Mouse (Mus musculus) A20 (cell line): Measurements from ENCODE around the gene Mob3b.

Source experiments
- DNase-seq: peaks from one replicate; pipeline ENCODE4 v3.0.0-alpha.2; 2011; ENCODE audit warnings: low read depth, low spot score

The Mob3b gene

DNA sequence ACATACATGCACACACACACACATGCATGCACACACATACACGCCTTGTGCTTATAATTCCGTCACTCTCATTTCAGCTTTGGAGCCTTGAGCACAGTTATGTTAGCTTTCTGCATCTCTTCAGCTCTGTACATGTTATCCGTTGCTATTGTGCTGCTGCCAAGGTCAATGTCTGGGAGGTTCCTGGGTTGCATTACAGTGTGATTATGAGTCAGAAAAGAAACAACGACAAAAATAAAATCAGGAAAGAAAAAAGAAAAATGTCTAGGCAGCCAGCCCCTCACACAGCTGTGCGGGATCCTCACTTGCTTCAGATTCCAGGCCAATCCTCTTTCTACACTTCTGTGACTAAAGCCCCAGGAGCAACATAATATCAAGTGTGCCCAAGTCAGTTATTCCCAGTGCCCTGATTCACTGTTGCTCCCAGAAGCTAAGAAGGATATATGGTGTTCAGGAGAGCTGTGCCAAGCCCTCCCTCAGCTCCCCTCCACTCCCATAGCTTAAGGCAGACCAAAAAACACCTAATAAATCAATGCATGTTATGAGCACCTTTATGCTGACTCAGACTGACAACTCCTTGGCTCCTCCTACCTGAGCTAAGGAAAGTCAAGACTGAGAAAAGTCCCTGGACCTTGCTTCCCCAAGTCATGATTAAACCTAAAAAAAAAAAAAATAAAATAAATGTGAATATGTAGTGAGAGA lies 152.1 kb downstream of the Mob3b start:
- no peak for DNase-seq

DNA sequence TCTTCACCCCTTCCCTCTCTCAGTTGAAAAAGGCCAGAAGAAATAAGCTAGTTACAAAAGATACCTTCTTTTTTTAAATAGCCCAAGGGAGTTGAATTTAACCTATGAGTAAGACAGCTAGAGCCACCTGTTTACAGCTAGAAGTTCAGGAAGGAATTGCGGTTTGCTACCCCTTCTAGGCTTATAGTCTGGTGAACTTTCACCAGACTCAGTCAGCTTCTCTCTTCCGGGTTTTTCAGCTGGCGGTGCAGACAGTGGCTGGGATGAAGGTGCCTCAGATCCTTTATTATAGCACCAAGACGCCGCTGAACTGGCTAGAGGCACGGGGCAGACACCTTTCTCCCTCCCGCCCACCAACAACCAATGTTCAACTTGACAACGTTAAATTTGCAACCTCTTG lies 152.8 kb downstream of the Mob3b start:
- no peak for DNase-seq

DNA sequence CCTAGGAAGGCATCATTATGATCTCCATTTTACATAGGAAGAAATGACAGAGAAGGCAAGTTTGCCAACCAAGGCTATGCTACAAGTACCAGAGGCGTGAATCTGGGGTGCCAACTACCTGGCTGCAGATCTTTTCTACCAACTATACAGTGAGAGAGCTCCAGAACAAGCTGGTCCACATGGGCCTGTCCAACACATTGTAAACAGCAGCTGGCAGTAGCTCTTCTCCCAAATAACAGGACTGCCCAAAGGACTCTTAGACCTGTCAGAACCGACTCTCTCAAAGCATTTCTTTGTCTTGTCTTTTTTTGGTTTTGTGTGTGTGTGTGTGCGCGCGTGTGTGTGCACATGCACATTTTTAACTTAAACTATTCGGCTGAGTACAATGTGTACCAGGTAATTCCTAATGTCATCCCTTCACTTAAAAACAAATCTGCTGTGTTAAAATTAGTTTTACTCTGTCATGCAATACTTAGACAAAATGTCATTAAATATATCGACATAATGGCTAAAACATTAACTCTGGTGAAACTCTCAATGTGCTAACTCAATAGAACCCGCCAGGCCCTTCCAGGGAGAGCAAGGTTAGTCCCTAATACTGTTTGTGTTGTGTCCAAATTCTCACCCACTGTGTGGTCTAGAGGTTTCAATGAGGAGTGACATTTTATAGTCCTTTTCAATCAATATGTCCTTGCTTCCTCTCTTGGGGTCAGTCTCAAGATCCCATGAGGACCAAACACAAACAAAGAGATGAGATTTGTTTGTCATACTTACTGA lies 153.5 kb downstream of the Mob3b start:
- DNase-seq: no peak

DNA sequence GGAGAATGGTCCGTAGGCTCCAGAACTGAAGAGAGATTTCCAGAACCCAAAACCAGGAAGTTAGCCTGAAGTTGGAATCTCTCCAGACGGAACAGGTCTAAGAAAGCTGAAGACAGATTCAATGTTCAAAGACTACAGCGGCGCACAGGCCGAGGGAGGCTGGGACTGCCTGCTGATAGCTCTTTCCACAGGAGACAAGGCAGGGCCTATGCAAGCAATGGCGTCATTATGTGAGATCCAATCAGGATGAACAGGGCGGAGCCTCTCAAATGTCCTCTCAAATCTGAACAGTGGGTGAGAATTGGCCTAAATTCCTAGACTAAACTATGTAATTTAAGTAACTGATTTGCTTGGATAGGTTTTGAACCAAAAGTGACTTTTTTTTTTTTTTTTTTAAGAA lies 160.7 kb downstream of the Mob3b start:
- DNase-seq: no peak

- no peak for DNase-seq
Observed at GRCm38 (mm10) chr4:34993639-34993975, 163.7 kb downstream of the Mob3b start.

GRCm38 (mm10) chr4:34992866-34993638 lies 164.2 kb downstream of the Mob3b start:
- no peak for DNase-seq

- DNase-seq: no peak
Observed at GRCm38 (mm10) chr4:34991891-34992865, 165.1 kb downstream of the Mob3b start.

DNA sequence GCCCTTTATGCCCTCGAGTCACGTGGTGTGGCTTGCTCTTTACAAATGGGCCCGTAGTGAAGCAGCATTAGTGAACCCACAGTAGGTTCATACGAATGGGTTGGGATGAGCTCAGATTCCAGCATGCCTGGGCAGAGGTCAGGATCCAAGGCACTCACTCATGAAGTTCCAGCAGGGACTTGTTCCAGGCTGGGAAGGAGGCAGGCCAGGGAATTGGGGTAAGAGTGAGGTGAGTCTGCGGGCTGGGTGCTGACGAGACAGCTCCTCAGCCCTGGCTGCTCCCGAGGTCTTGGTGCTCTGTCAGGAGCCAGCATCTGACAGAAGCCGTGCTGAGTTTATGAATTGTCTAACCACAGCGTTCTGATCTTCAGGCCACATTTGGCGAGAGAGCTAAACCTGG lies 166.2 kb downstream of the Mob3b start:
- no peak for DNase-seq

GRCm38 (mm10) chr4:34990659-34991058 lies 166.6 kb downstream of the Mob3b start:
- DNase-seq: no peak

- DNase-seq: no peak
Observed at GRCm38 (mm10) chr4:34987568-34987967, 169.7 kb downstream of the Mob3b start.

DNA sequence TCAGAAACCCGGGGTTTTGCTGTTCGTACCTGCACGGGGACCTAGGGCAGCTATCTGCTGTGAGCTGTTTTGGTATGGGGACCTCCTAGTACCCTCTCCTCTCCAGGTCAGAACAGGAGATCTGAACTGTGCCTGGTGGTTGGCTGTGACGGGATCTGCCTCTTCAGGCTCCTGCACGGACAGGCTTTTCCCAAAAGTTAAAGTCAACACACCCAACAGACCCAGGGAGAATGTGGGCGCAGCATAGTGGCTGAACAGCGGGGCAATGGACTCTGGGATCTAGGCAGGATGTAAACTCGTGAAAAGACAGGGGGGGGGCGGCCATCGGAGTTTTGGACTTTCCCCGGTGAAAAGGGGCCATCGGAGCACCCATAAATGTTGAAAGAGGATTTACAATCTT lies 170.2 kb downstream of the Mob3b start:
- DNase-seq: no peak

- no peak for DNase-seq
Observed at GRCm38 (mm10) chr4:34986647-34987046, 170.6 kb downstream of the Mob3b start.

DNA sequence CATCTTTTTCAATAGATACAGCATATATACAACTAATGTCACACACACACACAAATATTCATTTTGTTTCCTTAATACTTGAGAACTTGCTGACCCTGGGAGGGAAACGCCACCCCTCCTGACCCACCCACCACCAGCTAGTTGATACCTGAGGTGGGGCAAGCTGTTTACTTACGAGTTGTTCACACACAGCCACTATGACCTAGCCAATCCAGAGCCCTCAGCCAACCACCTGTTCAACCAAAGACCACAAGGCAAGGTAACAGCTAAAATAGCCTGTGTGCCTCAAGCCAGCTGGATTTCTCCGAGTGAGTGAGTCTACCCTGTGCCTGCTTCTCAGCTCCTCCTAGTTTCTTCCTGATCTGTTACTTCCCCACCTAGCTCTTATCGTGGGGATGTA lies 172.9 kb downstream of the Mob3b start:
- no peak for DNase-seq

DNA sequence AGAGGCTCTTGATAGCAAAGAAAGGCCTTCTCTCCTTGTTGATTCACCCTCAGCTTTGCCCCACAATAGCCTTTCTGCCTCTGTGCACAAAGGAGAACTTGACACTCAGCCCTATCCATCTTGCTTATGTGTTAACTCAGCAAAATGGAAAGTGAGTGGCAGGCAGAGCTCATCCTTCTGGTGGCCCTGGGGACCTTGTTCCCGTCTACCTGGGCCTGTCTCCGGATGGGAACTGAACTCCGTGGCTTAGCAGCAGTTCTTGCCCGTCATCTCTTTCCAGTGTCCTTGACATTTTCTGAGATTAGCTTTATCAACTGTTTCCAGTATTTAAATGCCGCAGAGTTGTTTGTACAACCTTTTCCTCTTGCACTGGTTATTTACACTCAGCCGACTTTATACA lies 173.8 kb downstream of the Mob3b start:
- no peak for DNase-seq

- no peak for DNase-seq
Observed at GRCm38 (mm10) chr4:34981301-34982172, 175.7 kb downstream of the Mob3b start.

DNA sequence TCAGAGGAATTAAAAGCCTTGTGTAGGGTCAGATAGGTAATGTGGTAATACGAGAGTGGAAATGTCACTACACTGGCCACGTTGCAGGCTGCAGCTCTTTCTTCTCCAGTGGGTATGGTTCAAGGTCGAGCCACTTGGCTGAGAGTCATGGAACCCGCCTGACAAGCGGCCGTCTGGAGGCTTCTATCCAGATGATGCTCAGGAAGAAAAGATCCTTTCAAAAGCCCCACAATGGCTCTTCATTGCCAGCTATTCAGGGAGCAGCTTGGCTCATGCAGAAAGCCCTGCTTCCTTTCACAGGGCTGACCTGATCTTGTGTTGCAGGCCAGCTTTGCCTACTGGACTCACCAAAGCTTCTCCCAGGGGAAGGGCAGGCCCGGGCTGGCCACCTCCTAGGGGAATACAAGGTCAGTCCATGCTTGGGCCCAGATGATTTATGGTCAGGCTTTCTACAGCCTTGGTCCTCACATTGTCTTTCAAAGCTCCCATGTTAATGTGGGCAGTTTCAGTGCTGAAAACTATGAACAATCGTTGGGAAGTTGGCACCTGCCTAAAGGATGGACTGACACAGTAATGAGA lies 176.7 kb downstream of the Mob3b start:
- DNase-seq: no peak

DNA sequence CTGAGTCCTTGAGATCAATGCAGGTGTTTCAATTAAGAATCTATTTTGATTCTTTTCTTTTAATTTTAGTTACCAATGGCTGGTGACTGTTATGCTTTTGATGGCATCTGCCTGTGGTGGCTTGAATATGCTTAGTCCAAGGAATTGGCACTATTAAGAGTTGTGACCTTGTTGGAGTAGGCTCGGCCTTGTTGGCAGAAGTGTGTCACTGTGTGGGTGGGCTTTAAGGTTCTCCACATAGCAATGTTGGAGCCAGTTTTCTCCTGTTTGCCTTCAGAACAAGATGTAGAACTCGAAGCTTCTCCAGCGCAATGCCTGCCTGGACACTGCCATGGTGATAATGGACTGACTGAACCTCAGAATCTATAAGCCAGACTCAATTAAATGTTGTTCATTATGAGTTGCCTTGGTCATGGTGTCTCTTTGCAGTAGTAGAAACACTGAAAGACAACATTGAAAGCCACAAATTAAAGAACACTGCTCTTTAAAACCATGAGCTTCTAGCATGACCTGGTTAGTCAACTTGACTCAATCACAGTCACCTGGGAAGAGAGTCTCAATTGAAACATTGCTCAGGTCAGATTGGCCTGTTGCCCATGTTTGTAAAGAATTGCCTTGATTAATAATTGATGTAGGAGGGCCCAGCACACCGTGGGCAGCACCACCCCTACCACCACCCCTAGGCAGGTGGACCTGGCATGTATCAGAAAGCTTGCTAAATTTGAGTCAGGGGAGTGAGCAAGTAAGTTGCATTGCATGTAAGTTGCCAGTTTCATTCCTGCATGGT lies 180.2 kb downstream of the Mob3b start:
- DNase-seq: no peak

DNA sequence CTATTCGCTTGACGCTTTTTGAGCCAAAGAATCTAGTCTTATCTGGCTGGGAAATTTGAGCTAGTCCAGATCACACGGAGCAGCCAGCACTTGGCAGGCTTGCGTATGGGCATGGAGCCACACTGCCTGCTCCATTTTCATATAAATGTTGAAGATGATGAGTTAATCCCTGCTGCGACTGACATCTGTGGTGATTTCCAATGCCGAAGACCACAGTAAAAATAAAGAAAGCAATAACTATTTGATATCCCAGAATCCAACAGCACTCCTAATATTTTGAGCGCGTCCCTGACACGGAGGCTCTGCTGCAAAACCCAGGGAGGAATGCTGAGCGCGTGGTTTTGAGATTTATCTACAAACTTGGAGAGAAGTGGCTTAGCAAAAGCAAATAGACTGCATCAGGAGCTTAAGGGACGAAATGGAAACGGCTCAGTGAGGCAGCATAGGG lies 180.9 kb downstream of the Mob3b start:
- DNase-seq: no peak

DNA sequence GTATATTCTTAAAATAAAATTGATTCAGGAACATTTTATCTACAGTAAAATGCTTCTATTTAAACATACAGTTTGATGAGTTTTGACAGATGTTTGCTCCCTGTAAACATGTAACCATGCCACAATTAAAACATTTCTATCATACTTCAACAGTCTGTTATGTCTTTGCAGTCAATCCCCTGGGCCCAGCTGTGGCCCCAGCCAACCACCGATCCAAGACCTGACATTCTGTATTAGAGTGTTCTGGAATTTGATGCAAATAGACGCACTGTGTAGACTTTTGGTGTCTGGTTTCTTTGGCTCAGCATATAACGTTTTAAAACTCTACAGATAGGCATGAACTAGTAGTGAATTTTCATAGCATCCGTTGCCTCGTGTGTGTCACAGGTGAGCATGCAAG lies 182.5 kb downstream of the Mob3b start:
- no peak for DNase-seq
